Mouse (Mus musculus) hindbrain, embryonic 11.5 days (tissue): ENCODE results near the gene Uevld. TPM values are rescaled to one million over a fixed set of nuclear protein-coding genes. Genes with fewer than 3 reads are reported as not detected.
A peak's percentile ranks its signal among the peaks of the same experiment; 100 is the strongest.

ENCODE experiments used
- ATAC-seq: fragments of 200-750 bp; cut with Nextera tagmentation; 2 replicates; pipeline ENCODE4 v1.8.0; 2017; ENCODE audit warnings: mild to moderate bottlenecking, moderate TSS enrichment, moderate library complexity; ENCODE audit not compliant: low FRiP score
- DNase-seq: peaks from one replicate; pipeline ENCODE4 v3.0.0-alpha.2; 2015; ENCODE audit warnings: low spot score
- H3K27ac ChIP-seq: fragments of 300-500 bp; sonication (generic); 2 replicates; pipeline ENCODE4 v1.5.1; 2014; ENCODE audit warnings: mild to moderate bottlenecking, low read depth, low read length
- H3K27me3 ChIP-seq: fragments of 300-500 bp; sonication (generic); 2 replicates; pipeline ENCODE4 v1.6.1; 2014; ENCODE audit warnings: mild to moderate bottlenecking, low read length, moderate library complexity, mixed read lengths; ENCODE audit not compliant: control insufficient read depth, insufficient read depth
- H3K36me3 ChIP-seq: fragments of 300-500 bp; sonication (generic); 2 replicates; pipeline ENCODE4 v1.6.1; 2014; ENCODE audit warnings: mild to moderate bottlenecking, low read length, moderate library complexity, mixed read lengths; ENCODE audit not compliant: control insufficient read depth, insufficient read depth
- H3K4me1 ChIP-seq: fragments of 300-500 bp; sonication (generic); replicated peaks from 2 replicates; pipeline ENCODE4 v1.6.1; 2014; ENCODE audit warnings: low read length, mixed read lengths; ENCODE audit not compliant: control insufficient read depth, insufficient read depth
- H3K4me2 ChIP-seq: fragments of 300-500 bp; sonication (generic); replicated peaks from 2 replicates; pipeline ENCODE4 v1.6.1; 2014; ENCODE audit warnings: mild to moderate bottlenecking, low read depth, low read length
- H3K4me3 ChIP-seq: fragments of 300-500 bp; sonication (generic); 2 replicates; pipeline ENCODE4 v1.5.1; 2014; ENCODE audit warnings: low read depth, low read length
- H3K9ac ChIP-seq: fragments of 300-500 bp; sonication (generic); 2 replicates; pipeline ENCODE4 v1.6.1; 2014; ENCODE audit warnings: low read depth, low read length
- H3K9me3 ChIP-seq: fragments of 300-500 bp; sonication (generic); 2 replicates; pipeline ENCODE4 v1.6.1; 2016; ENCODE audit warnings: low read length; ENCODE audit not compliant: control insufficient read depth
- WGBS: fragments of 180-500 bp; shearing (Covaris S2); extraction: QIAGEN DNeasy Blood & Tissue Kit; methylation state at CpG from one replicate; pipeline ENCODE4 v1.1.7; 2014; 5-methylcytosine and 5-hydroxymethylcytosine counted together
- polyA plus RNA-seq: library from polyadenylated mRNA; unstranded; fragments of >200 nt; fragmentation: Nextera tagmentation; extraction: Ambion mirVana; gene quantifications from 2 replicates; pipeline ENCODE4 v1.2.1, GENCODE M21; 2014

Gene Uevld
- polyA plus RNA-seq = 11.3 and 13.1 TPM in 2 replicates

GRCm38 (mm10) chr7:46957831-46958691, at the start of gene Uevld:
Uevld (minus strand) TSS chr7:46958527.
- Histone ChIP-seq H3K9me3 (no peaks in the 10 kb centered on the region), H3K27ac (no peak within 1 kb of the TSS), H3K4me2 (peak within 1 kb of the TSS; percentile 78), H3K9ac (peak within 1 kb of the TSS; percentile 81), H3K4me1 (0 out of 2 replicates have a peak, but pooled peaks cover 4% of the 10 kb centered on the region), H3K36me3 (0 out of 2 replicates have a peak, but pooled peaks cover 4% of the 10 kb centered on the region), H3K4me3 (peak within 1 kb of the TSS; percentile 72), H3K27me3 (peaks cover 3% of the 10 kb centered on the region; the same call in 1 of the 2 replicates)
- DNase-seq (peak; percentile 94), ATAC-seq (peak; percentile 92)
- WGBS = under 1% methylated on average over 49 of the region's 51 CpGs

DNA sequence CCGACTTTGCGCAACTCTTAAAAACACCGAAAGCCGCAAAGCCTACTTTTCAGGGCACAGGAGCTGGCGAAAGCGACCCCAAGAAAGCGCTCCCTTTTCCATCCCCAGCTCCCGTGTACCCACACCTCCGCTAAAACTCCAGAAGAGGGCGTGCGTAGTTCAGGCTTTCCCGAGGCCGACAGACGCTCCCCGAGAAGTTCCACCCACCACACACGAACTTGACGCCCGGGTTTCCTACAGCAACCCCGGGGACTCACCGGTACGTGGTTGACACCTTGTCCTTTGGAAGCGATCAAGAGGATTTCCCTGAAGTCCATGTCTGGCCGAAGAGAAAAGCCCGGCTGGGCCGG, 49.5 kb upstream of the Uevld start:
- no peaks in the 10 kb centered on the region for H3K27me3 ChIP-seq
- 0% methylated on average over 25 of the region's 25 CpGs for WGBS
- no peaks in the 10 kb centered on the region for H3K4me1 ChIP-seq
- H3K4me3 ChIP-seq = peak overlapping the region; percentile 74
- peak overlapping the region; percentile 64 for H3K4me2 ChIP-seq
- no peaks in the 10 kb centered on the region for H3K9me3 ChIP-seq
- ATAC-seq = peak; percentile 72
- DNase-seq = no peak
- peak overlapping the region; percentile 75 for H3K27ac ChIP-seq
- no peaks in the 10 kb centered on the region for H3K36me3 ChIP-seq
- peak overlapping the region; percentile 68 for H3K9ac ChIP-seq

DNA sequence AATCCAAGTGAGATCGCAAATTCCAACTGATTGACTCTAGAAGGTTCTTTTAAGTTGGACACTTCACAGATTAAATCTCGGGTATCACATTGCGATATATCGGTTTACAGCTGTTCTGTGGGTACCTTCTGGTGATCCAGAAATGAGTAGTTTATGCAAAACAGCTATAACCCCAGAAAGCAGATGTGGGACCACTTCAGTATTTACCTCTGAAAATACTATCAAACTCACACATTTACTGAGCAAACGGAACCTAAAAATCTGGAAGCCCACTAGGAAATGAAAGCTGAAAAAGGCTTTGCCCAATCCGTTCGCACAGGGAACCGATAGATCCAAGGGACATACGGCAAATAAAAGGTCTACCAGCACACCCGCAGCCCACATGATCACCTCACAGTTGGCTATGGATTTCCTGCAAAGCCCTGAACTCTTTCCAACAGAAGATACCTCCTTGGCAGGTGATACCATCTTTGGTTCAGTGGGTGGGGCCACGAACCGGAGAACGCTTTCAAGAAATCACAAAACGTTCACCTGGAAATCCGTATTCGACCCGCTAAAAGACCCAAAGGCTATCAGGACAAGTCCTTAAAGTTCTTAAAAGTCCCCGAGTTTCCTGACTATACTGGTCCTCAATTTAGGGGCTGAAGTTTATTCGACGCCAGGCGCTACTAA, 48.9 kb upstream of the Uevld start:
- WGBS = 25% methylated on average over 21 of the region's 21 CpGs
- no peaks in the 10 kb centered on the region for H3K27me3 ChIP-seq
- peak overlapping the region; percentile 75; the same call in 1 of the 2 replicates for H3K27ac ChIP-seq
- peak overlapping the region; percentile 74 for H3K4me3 ChIP-seq
- no peak for ATAC-seq
- peak overlapping the region; percentile 68 for H3K9ac ChIP-seq
- H3K36me3 ChIP-seq = no peaks in the 10 kb centered on the region
- DNase-seq = no peak
- peak overlapping the region; percentile 64 for H3K4me2 ChIP-seq
- H3K9me3 ChIP-seq = no peaks in the 10 kb centered on the region
- no peaks in the 10 kb centered on the region for H3K4me1 ChIP-seq

DNA sequence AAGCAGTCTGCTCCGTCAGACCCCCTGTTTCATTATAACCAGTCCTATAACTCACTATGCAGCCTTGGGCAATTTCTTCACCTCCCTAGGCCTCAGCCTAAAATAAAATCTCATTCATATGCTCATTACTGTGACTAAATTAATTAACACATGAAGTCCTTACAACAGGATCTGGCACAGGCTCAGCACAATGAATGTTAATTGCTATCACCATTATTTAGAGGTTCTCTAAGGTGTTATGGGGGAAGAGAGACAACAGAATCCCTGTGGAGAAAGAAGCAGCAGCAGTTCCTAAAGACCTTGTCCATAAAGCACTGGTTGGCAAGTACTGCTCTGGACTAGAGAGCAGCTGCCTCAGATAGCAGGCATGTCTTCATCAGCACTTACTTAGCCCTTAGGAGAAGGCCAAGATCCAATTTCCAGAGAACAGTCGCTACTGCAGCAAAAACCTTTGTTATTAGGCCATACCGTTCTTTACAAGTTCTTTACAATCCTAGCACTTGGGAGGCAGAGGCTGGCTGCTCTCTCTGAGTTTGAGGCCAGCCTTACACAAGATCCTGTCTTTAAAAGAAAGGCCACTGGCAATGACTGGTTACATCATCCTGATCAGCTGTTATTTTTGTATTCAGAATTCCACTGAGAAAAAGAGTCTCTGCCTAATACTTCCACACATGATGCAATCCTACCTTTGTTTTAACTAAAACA, 45.2 kb upstream of the Uevld start:
- no peak overlapping the region for H3K4me3 ChIP-seq
- no peak overlapping the region for H3K4me2 ChIP-seq
- no peak overlapping the region for H3K27ac ChIP-seq
- no peaks in the 10 kb centered on the region for H3K36me3 ChIP-seq
- DNase-seq = no peak
- H3K27me3 ChIP-seq = no peaks in the 10 kb centered on the region
- H3K9me3 ChIP-seq = no peaks in the 10 kb centered on the region
- no peaks in the 10 kb centered on the region for H3K4me1 ChIP-seq
- ATAC-seq = no peak
- no peak overlapping the region for H3K9ac ChIP-seq
- 33% methylated on average over 3 of the region's 3 CpGs for WGBS

GRCm38 (mm10) chr7:47001900-47002275, 43.6 kb upstream of the Uevld start:
- 71% methylated on average over 4 of the region's 4 CpGs for WGBS
- DNase-seq (no peak), ATAC-seq (no peak)
- Histone ChIP-seq H3K4me1 (no peaks in the 10 kb centered on the region), H3K27ac (no peak overlapping the region), H3K36me3 (peaks cover 6% of the 10 kb centered on the region; the same call in 1 of the 2 replicates), H3K4me3 (no peak overlapping the region), H3K27me3 (no peaks in the 10 kb centered on the region), H3K4me2 (no peak overlapping the region), H3K9ac (no peak overlapping the region), H3K9me3 (no peaks in the 10 kb centered on the region)

- DNase-seq = no peak
- WGBS = 87% methylated on average over 5 of the region's 5 CpGs
These were observed 43.0 kb upstream of the Uevld start for GRCm38 (mm10) chr7:47001125-47001899.

DNA sequence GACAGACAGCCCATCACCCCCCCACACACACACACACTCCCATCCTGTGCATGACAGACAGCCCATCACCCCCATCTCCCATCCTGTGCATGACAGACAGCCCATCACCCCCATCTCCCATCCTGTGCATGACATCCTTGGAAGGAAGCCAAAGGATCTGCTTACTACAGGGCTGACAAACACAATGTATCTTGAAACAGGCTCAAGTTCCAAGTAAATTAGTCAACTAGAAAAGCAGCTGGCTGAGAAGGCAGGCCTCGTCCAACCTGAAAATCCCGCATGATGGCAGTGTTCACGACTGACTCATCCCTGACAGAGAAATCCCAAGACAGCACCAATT, 42.3 kb upstream of the Uevld start:
- no peak overlapping the region for H3K9ac ChIP-seq
- 72% methylated on average over 3 of the region's 3 CpGs for WGBS
- no peaks in the 10 kb centered on the region for H3K9me3 ChIP-seq

More at GRCm38 (mm10) chr7:47001125-47001899, 43.0 kb upstream of the Uevld start:
- no peaks in the 10 kb centered on the region for H3K9me3 ChIP-seq
- H3K36me3 ChIP-seq = peaks cover 7% of the 10 kb centered on the region; the same call in 1 of the 2 replicates
- H3K27ac ChIP-seq = no peak overlapping the region
- H3K4me3 ChIP-seq = no peak overlapping the region
- no peaks in the 10 kb centered on the region for H3K27me3 ChIP-seq
- no peak overlapping the region for H3K4me2 ChIP-seq
- ATAC-seq = no peak
- H3K4me1 ChIP-seq = no peaks in the 10 kb centered on the region
- H3K9ac ChIP-seq = no peak overlapping the region

GRCm38 (mm10) chr7:46999983-47000643, 41.8 kb upstream of the Uevld start:
- H3K9me3 ChIP-seq = no peaks in the 10 kb centered on the region
- 86% methylated on average over 8 of the region's 8 CpGs for WGBS
- no peak overlapping the region for H3K4me3 ChIP-seq
- no peak overlapping the region for H3K4me2 ChIP-seq
- ATAC-seq (no peak), DNase-seq (no peak)
- H3K4me1 ChIP-seq = no peaks in the 10 kb centered on the region
- H3K9ac ChIP-seq = no peak overlapping the region
- no peaks in the 10 kb centered on the region for H3K27me3 ChIP-seq
- H3K36me3 ChIP-seq = peaks cover 7% of the 10 kb centered on the region; the same call in 1 of the 2 replicates
- no peak overlapping the region for H3K27ac ChIP-seq

More for the DNA sequence above, 42.3 kb upstream of the Uevld start:
- ATAC-seq (no peak), DNase-seq (no peak)
- Histone ChIP-seq H3K4me3 (no peak overlapping the region), H3K36me3 (peaks cover 7% of the 10 kb centered on the region; the same call in 1 of the 2 replicates), H3K27ac (no peak overlapping the region), H3K27me3 (no peaks in the 10 kb centered on the region), H3K4me1 (no peaks in the 10 kb centered on the region), H3K4me2 (no peak overlapping the region)
